Mouse (Mus musculus): Measurements from ENCODE around the gene Mthfd1l. TPM values are rescaled to one million over a fixed set of nuclear protein-coding genes. Genes with fewer than 3 reads are reported as not detected.

Gene Mthfd1l
- total and polyA plus RNA-seq, 3 experiments: 84.0 to 94.8 (median 90.3) TPM

GRCm38 (mm10) chr10:4211067-4211447 is 238.1 kb downstream of the Mthfd1l start:
- no peak for DNase-seq (ENCODE audit: extremely low read depth)
- peaks cover 0 to 6% of the 10 kb centered on the region in 2 experiments; a peak in 1 of 4 replicates for H3K4me1 ChIP-seq (ENCODE audit: control insufficient read depth in 1 of 2, insufficient read depth in 2 of 2)
- in situ Hi-C loops (cut with MboI; ENCODE audit: low pct_ligation_motif_present, low pct_unique_long_range_greater_than_20kb, low sequenced_read_pairs): no loop called here
- TF ChIP-seq POLR2AphosphoS2 (IDR thresholded peaks at IDR 0.05; ENCODE audit: low read depth, low read length): no peak
- no peak for TF ChIP-seq ZMIZ1 (IDR thresholded peaks at IDR 0.05; ENCODE audit: low read depth, low read length)
- no peak for TF ChIP-seq USF2 (conservative IDR thresholded peaks at IDR 0.05; ENCODE audit: low read depth, low read length)
- peaks cover 3% of the 10 kb centered on the region for H3K9me3 ChIP-seq (replicated peaks; ENCODE audit: low read length)
- no peaks in the 10 kb centered on the region for H3K79me2 ChIP-seq (replicated peaks; ENCODE audit: control insufficient read depth, extremely low read depth, insufficient read depth, poor library complexity, severe bottlenecking)
- no peak overlapping the region for H3K9ac ChIP-seq (ENCODE audit: insufficient read depth, low read depth)
- H3K27me3 ChIP-seq (replicated peaks): no peaks in the 10 kb centered on the region
- no peak overlapping the region for H3K27ac ChIP-seq (ENCODE audit: insufficient read depth, low read depth)
- H3K4me3 ChIP-seq (replicated peaks in 1 of 3; ENCODE audit: low read depth in 2 of 3, low read length in 2 of 3, poor library complexity in 1 of 3): no peak overlapping the region
- dilution Hi-C loops (cut with MboI; ENCODE audit: extremely low pct_ligation_motif_present, extremely low pct_unique_long_range_greater_than_20kb, low sequenced_read_pairs): no loop called here
- H3K4me2 ChIP-seq (ENCODE audit: insufficient read depth, low read depth, poor library complexity, severe bottlenecking): no peak overlapping the region
- H3K36me3 ChIP-seq (replicated peaks in 1 of 2; ENCODE audit: control insufficient read depth in 1 of 2, insufficient read depth in 1 of 2, low read length in 1 of 2): no peaks in the 10 kb centered on the region

Other genes with a start within 250 kb of the Mthfd1l start
- 0.68 and 0.84 TPM in 2 replicates for gene Plekhg1, start 232.8 kb upstream of the Mthfd1l start, total RNA-seq (2012; rRNA removed)
- 0.60 and 0.65 TPM in 2 replicates for gene Plekhg1, start 232.8 kb upstream of the Mthfd1l start, total RNA-seq (2014; rRNA removed)
- gene Plekhg1, start 232.8 kb upstream of the Mthfd1l start, polyA plus RNA-seq (2012; ENCODE audit: insufficient read length, low read depth): 0.97 and 1.1 TPM in 2 replicates